Mouse (Mus musculus): Measurements from ENCODE around the gene Lima1. TPM values are rescaled to one million over a fixed set of nuclear protein-coding genes. Genes with fewer than 3 reads are reported as not detected.
"Not testable (repeated sequence)": the region's sequence is repeated elsewhere in the genome, so short reads cannot be mapped to it uniquely, and the experiment has no call there.

The Lima1 gene
- total RNA-seq, 2 experiments from 2014 or later, result 35.4 to 39.9 TPM

- DNase-seq (ENCODE audit: low spot score in 2 of 2), result no peak
Measured at GRCm38 (mm10) chr15:99807776-99808735, 67.2 kb downstream of the Lima1 start.

GRCm38 (mm10) chr15:99806171-99806570, 69.1 kb downstream of the Lima1 start:
- no peak for DNase-seq (ENCODE audit: low spot score in 2 of 2)

- DNase-seq (ENCODE audit: low spot score in 2 of 2), result no peak
Measured at GRCm38 (mm10) chr15:99805673-99806072, 69.6 kb downstream of the Lima1 start.

- DNase-seq (ENCODE audit: low spot score in 2 of 2), result no peak
Measured at GRCm38 (mm10) chr15:99803186-99803644, 72.0 kb downstream of the Lima1 start.

GRCm38 (mm10) chr15:99801885-99802572, 73.2 kb downstream of the Lima1 start:
- no peak for DNase-seq (ENCODE audit: low spot score in 2 of 2)

GRCm38 (mm10) chr15:99799706-99800105, 75.5 kb downstream of the Lima1 start:
- DNase-seq (ENCODE audit: low spot score in 2 of 2), result no peak

GRCm38 (mm10) chr15:99797898-99798297, 77.4 kb downstream of the Lima1 start:
- no peak for DNase-seq (ENCODE audit: low spot score in 2 of 2)

- DNase-seq (ENCODE audit: low spot score in 2 of 2), result no peak
Measured at GRCm38 (mm10) chr15:99796735-99797134, 78.5 kb downstream of the Lima1 start.

GRCm38 (mm10) chr15:99796066-99796465, 79.2 kb downstream of the Lima1 start:
- DNase-seq (ENCODE audit: low spot score in 2 of 2), result no peak

GRCm38 (mm10) chr15:99792221-99792815, 82.9 kb downstream of the Lima1 start:
- DNase-seq (ENCODE audit: low spot score in 2 of 2), result no peak

- DNase-seq (ENCODE audit: low spot score in 2 of 2), result no peak
Measured at GRCm38 (mm10) chr15:99791003-99791402, 84.3 kb downstream of the Lima1 start.

- no peak for DNase-seq (ENCODE audit: low spot score in 2 of 2)
Measured at GRCm38 (mm10) chr15:99790464-99790863, 84.8 kb downstream of the Lima1 start.

- DNase-seq (ENCODE audit: low spot score in 2 of 2), result no peak
Measured at GRCm38 (mm10) chr15:99787625-99788120, 87.6 kb downstream of the Lima1 start.

- no peak for DNase-seq (ENCODE audit: low spot score in 2 of 2)
Measured at GRCm38 (mm10) chr15:99778677-99779335, 96.5 kb downstream of the Lima1 start.

GRCm38 (mm10) chr15:99778148-99778547, 97.1 kb downstream of the Lima1 start:
- DNase-seq (ENCODE audit: low spot score in 2 of 2), result no peak

GRCm38 (mm10) chr15:99772925-99773324, 102.3 kb downstream of the Lima1 start:
- no peak for DNase-seq (ENCODE audit: low spot score in 2 of 2)

GRCm38 (mm10) chr15:99772881-99772924, 102.6 kb downstream of the Lima1 start, which contains the start of gene Cers5:
Gene Cers5 (minus strand): TSS chr15:99772885.
- DNase-seq (ENCODE audit: low spot score in 2 of 2), result not testable (repeated sequence)

GRCm38 (mm10) chr15:99772277-99772880, 102.9 kb downstream of the Lima1 start:
- peak; percentile 90 to 94 for DNase-seq (ENCODE audit: low spot score in 2 of 2)

- peak; percentile 42 to 52 for DNase-seq (ENCODE audit: low spot score in 2 of 2)
Measured at GRCm38 (mm10) chr15:99771601-99772276, 103.5 kb downstream of the Lima1 start.

- no peak for DNase-seq (ENCODE audit: low spot score in 2 of 2)
Measured at GRCm38 (mm10) chr15:99771004-99771500, 104.2 kb downstream of the Lima1 start.
